Mouse (Mus musculus) right cerebral cortex, postnatal 10 days (tissue): ENCODE data around the gene Arl3.
"Not testable (repeated sequence)": the region's sequence is repeated elsewhere in the genome, so short reads cannot be mapped to it uniquely, and the experiment has no call there.

ENCODE experiments used
- DNase-seq, 2 experiments: peaks; one replicate each; pipeline ENCODE4 v3.0.0; 2021; ENCODE audit warnings: low spot score in 2 of 2

Arl3 gene

GRCm38 (mm10) chr19:46591575-46591974, 18.6 kb upstream of the Arl3 start:
- no peak for DNase-seq

DNA sequence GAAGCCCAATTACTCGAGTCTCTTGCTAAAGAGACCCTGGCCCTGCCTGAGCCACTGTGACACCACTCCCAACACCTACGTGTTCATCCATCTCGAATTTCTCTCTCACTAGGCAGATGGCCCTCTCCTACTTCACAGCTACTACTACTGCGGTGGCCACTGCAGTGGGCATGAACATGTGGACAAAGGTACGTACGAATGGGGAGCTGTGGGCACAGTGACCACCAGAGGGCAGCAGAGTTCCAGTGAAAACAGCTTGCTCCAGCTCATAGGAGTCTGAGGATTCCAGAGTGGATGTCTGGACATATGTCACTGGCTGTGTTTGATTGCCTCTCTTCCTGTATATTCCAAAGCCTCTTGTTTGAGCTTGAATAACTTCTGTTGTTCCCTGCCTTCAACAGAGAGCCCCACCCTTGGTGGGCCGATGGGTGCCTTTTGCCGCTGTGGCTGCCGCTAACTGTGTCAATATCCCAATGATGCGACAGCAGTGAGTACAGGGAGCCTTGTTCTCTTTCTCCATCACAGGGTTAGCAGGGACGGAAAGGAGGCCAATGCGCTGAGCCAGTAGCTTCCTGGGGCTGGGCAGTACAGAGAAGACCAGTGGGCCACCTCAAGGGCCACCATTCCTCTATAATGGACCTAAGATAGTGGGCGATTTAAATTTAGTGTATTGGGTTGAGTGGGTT, 15.0 kb upstream of the Arl3 start:
- peak; percentile 85 to 88 for DNase-seq

GRCm38 (mm10) chr19:46575196-46575595, 2.2 kb upstream of the Arl3 start:
- DNase-seq = no peak

DNA sequence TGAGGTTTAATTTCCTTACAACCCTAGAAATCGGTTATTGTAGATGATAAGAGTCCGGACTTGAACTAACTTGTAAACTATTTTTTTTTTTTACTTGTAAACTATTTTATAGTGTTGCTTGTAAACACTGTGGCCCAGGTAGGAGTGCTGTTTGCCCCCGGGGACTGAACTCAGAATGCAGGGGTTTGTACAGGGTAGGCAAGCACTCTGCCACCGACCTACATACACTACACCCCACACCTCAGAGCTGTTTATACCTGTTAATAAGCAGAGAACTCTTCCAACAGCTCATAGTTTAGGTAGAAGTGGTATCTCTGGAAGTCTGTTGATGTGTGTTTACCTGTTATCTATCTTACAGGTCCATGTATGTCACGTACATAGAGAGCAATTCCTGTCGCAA, 992 bp upstream of the Arl3 start:
- no peak for DNase-seq

DNA sequence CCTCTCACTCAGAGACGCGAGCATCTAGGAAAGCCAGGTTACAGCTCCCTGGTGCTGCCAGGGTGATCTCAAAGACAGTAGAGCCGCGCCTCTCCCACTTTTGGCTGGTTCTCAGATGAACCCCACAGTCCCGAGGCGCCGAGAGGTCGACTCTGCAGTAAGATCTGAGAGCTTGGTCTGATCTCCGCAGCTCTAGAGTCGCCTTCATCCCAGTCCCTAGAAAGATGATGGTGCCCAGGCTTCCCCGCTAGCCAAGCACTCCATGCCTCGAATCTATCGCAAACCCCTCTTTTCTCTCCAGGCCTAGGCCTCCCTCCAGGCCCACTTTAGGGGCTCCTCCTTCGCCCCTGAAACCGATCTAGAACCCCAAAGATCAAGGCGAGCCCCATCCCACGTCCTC, 450 bp downstream of the Arl3 start:
- no peak for DNase-seq

DNA sequence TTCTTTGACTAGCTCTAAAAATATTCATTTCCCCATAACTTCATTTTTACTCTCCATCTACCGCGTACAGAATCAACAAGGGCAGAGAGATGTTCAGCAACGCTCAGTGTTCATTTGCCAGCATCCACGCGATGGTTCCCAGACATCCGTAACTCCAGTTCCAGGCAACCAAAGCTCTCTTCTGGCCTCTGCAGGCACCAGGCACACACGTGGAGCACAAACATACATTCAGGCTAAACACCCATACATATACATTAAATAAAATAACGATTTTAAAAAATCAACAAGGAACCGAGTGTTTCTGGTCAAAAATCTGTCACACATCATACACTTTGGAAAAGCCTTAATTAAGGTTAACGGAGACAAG, 1.1 kb downstream of the Arl3 start:
- DNase-seq = no peak

- DNase-seq = not testable (repeated sequence)
These were observed 1.7 kb downstream of the Arl3 start for GRCm38 (mm10) chr19:46571211-46571877.

GRCm38 (mm10) chr19:46564043-46564462, 8.9 kb downstream of the Arl3 start:
- DNase-seq = no peak

DNA sequence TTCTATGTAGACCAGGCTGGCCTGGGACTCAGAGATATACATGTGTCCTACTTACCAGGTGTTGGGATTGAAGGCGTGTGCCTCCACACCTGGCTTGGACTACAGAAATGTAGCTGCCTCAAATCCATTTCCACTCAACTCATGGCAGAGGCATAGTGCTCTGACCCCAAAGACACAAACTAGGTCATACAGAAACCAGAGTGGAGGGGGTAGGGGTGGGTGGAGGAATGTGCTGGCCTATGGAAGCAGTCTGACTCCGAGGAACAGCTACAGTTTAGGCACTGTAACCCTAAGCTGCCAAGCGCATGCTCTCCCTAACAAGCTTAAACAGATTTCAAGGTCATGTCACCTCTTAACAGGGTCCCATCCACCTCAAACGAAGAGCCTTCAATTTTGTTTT, 9.4 kb downstream of the Arl3 start:
- DNase-seq = no peak

DNA sequence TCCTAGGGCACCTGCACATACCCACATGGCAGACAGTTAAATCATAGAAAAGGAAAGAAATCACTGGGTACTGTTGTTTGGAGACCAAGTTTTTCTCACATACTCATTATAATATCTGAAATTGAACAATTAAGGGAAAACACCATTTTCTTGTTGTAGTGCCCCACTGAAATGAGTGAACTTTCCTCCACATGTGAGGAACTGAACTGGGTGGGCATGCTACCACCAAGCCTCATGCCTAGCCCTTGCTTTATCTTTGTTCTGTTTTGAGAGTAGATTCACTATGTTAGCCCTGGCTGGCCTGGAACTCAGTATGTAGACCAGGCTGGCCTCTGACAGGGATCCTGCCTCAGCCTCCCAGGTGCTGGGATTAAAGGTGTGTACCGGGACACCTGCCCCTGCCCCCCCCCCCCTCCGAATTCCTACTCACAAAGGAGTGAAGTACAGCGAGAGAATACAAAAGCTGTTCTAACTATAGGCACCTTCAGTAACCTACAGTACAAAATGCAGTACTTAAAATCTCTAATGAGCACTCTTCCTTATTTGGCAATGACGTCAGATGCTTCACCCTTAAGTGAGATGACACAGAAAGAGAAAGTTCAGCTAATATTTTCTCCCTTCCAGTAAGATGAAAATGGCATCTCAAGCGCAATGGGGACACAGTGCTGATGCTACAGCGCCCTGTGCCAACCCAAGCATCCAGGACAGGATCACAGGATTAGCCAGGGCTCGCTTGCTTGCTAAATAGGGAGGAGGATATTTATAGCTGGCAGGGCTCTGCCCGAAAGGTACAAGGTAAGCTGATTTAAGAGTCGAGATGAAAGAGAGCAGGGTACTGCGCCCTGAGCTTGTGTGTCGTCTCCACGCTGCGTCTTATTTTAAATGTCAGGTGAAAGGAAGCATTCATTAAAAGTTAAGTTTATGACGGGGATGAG, 10.2 kb downstream of the Arl3 start:
- DNase-seq = no peak

- peak; percentile 61 to 66 for DNase-seq
These were observed 10.9 kb downstream of the Arl3 start for GRCm38 (mm10) chr19:46562132-46562531.

- DNase-seq = no peak
These were observed 14.4 kb downstream of the Arl3 start for GRCm38 (mm10) chr19:46558631-46559030.

DNA sequence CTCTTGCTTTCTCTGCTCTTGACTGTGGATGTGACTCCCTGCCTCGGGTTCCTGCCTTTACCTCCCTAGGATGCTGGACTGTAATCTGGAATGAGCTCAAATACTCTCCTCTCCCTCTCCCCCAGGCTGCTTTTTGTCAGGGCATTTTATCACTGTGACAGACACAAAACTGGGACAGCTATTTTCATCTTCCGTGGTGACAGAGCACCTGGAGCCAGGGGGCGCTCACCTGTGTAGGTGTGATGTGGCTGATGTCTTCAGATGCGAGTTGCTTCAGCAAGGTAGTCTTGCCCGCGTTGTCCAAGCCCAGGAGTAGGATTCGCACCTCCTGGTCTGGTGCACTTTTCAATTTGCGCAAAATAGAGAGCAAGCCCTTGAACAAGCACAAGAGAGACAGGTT, 15.0 kb downstream of the Arl3 start:
- no peak for DNase-seq

- DNase-seq = peak; percentile 79 to 80
These were observed 19.4 kb downstream of the Arl3 start for GRCm38 (mm10) chr19:46553541-46553955.

DNA sequence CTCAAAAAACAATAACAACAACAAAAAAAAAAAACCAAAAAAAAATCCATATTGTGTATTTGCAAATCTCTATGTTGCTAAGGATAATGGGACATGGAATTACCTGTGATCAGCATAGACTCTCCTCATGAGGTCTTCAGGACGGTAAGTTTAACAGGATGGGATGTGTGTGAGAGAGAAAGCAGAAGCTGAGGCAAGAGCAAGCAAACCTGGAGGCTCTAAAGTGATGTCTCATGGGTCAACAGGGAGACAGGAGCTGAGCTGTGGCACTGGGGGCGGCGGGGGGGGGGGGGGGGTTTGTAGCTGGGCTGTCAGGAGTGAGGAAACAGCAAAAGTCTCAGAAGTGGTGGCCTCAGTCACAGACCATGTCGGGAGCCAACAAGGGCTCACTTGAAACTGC, 20.5 kb downstream of the Arl3 start:
- DNase-seq = no peak

DNA sequence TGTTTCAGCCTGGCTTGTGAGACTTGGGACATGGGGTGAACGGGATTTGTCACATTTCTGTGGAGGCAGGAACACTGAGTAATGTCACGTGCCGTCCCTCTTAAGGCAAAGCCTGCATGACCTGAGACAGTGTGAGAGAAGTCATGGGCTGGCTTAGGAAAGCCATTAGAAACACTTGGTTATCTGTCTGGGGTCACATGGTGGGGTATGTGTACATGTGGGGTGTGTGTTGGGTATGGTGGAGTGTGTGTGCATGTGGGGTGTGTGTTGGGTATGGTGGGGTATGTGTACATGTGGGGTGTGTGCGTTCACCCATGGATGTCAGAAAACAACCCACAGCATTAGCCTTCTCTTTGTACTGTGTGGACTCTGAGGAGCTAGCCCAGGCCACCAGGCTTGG, 22.6 kb downstream of the Arl3 start:
- no peak for DNase-seq

DNA sequence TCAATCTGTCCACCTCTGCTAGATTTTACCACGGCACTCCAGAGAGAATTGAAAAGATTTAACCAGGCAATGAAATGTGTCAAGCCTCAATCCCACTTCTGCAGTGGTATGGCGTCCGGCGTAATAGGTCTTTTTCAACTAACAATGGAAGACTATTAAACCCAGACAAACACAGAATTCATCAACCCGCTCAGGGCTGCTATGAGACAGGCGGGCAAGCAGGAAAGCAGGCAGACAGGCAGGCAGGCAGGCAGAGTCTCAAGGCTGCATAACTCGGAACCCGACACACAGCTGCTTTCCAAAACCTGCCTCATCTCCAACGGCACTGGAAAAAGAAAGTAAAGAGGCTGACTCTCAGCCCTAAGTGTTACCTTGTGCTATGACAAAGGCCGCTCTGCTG, 24.9 kb downstream of the Arl3 start:
- no peak for DNase-seq

- DNase-seq = no peak
These were observed 25.4 kb downstream of the Arl3 start for GRCm38 (mm10) chr19:46547565-46547964.

DNA sequence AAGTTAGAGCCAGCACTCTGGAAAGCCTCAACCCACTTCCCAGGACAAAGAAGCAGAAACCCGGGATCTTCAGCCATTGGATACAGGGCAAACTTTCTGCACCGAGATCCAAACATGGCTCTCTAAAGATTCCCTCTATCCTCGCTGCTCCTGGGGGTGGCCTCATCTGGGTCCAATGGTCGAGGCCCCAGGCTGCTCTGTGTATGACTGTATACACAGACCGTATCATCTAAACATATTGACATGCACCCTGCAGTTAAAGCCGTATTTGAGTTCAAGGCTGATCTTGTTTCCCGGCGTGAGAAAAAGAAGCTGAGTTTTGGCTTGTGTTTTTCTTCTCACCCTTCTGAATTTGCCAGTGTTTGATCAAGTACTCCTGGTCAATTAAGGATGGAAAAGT, 30.2 kb downstream of the Arl3 start:
- DNase-seq = no peak

GRCm38 (mm10) chr19:46538213-46538612, 34.8 kb downstream of the Arl3 start:
- no peak for DNase-seq

DNA sequence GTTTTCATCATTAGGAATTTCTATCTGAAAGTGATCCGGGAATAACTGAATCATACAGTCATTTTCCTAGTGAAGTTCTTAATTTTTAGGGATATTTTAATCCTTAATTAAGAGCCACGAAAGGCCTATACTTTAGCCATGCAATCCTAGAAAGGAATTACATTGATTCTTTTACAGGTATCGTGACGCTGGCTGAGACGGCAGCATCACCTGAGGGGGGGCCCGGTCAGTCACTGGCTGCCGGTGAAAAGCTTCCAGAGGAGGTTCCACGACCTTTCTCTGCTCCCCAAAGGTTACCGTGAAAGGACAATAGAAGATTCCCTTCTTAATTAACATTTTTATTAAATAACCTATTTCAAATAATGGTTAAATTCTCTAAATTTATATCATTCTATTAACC, 35.6 kb downstream of the Arl3 start:
- DNase-seq = no peak

DNA sequence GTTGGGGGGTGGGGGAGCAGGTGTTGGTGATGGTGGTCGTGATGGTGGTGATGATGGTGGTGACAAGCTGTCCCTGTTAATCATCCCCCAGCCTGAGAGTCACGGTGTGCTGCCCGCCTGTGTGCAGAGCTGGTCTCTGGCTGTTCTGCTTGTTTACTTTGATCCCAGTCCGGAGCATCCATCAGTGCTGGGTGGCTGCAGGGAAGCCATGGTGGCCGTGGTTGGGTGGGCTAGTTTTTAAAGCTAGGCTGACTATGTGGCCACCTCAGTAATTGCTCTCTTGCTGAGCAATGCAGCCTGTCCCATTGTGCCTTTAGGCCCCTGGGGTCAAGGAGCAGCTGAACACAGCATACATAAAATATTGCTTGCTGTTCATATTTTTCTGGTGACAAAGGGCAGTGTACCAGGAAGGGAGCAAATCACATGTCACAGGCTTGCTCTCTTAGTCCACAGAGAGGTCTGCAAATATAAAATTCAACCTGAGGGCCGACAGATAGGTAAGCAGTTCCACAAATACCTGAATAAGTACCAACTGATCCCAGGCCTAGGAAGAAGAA, 38.4 kb downstream of the Arl3 start:
- DNase-seq = no peak
